Mouse (Mus musculus) megakaryocyte, embryonic 14.5 days (primary cell): ENCODE data around the gene Aktip.

Experiments used
- FLI1 ChIP-seq: IDR thresholded peaks from 2 replicates; pipeline ENCODE4 v1.6.1; 2012; ENCODE audit warnings: low read length, inconsistent platforms, mixed read lengths
- GATA1 ChIP-seq: IDR thresholded peaks from 3 replicates; pipeline ENCODE4 v1.6.1; 2012; ENCODE audit warnings: mixed read lengths, low read length, inconsistent platforms, borderline replicate concordance

DNA sequence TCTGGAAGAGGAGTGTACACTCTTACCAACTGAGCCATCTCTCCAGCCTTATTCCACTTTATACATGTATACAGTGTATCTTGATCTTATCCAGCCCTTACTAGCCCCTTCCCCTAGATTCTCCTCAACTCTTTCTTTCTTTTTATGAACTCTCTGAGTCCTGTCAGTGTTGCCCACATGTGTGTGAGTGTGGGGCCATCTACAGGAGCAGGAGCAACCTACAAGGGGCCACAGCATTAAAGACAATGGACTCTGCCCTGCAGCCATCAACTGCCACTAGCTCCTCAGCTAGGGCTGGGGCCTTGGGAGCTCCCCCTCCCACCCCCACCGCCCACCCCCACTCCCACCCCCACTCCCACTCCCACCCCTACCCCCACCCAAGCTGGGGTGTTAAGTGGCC is 22.1 kb downstream of the Aktip start:
- TF ChIP-seq GATA1 (no peak), FLI1 (no peak)
